Mouse (Mus musculus): Measurements from ENCODE around the gene Khdc4. TPM values are rescaled to one million over a fixed set of nuclear protein-coding genes. Genes with fewer than 3 reads are reported as not detected.
A peak's percentile ranks its signal among the peaks of the same experiment; 100 is the strongest.
"Not testable (repeated sequence)": the region's sequence is repeated elsewhere in the genome, so short reads cannot be mapped to it uniquely, and the experiment has no call there.

The Khdc4 gene
- polyA plus RNA-seq, 1 experiment, result 51.4 TPM

DNA sequence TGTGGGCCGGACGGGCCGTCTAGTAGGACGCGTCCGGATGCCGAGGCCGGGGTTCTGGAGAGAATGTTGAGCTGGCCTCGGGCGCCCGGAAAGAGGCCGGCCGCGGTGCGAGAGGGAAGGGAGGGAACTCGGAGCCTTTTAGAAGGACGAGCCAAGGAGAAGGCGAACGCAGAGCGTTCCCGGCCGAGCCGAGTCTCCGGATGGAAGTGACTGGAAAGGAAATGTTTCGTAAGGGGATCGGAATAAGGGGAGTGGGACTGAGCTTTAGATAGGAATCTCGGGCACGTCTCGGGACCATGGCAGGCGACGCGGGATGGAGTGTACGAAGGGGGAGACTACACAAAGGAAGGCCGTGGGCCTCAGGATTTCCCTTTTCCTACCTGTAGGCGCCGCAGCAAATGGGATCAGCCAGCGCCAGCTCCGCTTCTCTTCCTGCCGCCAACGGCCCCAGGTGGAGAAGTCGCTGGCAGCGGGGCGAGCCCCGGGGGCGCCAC lies 402 bp downstream of the Khdc4 start:
- WGBS, result under 1% methylated on average over 45 of the region's 45 CpGs
- DNase-seq, result no peak
- peaks cover 7% of the 10 kb centered on the region for H3K4me1 ChIP-seq (ENCODE audit: control insufficient read depth, insufficient read depth, low read length)
- H3K4me3 ChIP-seq (replicated peaks; ENCODE audit: extremely low read depth, low read depth, low read length), result peak overlapping the region; percentile 85
- TF ChIP-seq CTCF (IDR thresholded peaks at IDR 0.05; ENCODE audit: insufficient read depth, low read length) (no peak), POLR2A (IDR thresholded peaks at IDR 0.05; ENCODE audit: borderline replicate concordance, extremely low read depth, low read depth, low read length) (no peak)

- peak overlapping the region; percentile 85 for H3K4me3 ChIP-seq (replicated peaks; ENCODE audit: extremely low read depth, low read depth, low read length)
- TF ChIP-seq POLR2A (IDR thresholded peaks at IDR 0.05; ENCODE audit: borderline replicate concordance, extremely low read depth, low read depth, low read length) (no peak), CTCF (IDR thresholded peaks at IDR 0.05; ENCODE audit: insufficient read depth, low read length) (no peak)
Measured at GRCm38 (mm10) chr3:88686734-88687611, 1.4 kb downstream of the Khdc4 start.

GRCm38 (mm10) chr3:88689079-88689478 lies 3.5 kb downstream of the Khdc4 start:
- peaks cover 7% of the 10 kb centered on the region for H3K4me1 ChIP-seq (ENCODE audit: control insufficient read depth, insufficient read depth, low read length)
- no peak overlapping the region for H3K4me3 ChIP-seq (replicated peaks; ENCODE audit: extremely low read depth, low read depth, low read length)
- WGBS, result 70% methylated on average over 5 of the region's 5 CpGs
- no peak for TF ChIP-seq POLR2A (IDR thresholded peaks at IDR 0.05; ENCODE audit: borderline replicate concordance, extremely low read depth, low read depth, low read length)
- DNase-seq, result no peak

More at GRCm38 (mm10) chr3:88686734-88687611, 1.4 kb downstream of the Khdc4 start:
- WGBS, result 12% methylated on average over 13 of the region's 13 CpGs
- DNase-seq, result no peak
- H3K4me1 ChIP-seq (ENCODE audit: control insufficient read depth, insufficient read depth, low read length), result peaks cover 7% of the 10 kb centered on the region

DNA sequence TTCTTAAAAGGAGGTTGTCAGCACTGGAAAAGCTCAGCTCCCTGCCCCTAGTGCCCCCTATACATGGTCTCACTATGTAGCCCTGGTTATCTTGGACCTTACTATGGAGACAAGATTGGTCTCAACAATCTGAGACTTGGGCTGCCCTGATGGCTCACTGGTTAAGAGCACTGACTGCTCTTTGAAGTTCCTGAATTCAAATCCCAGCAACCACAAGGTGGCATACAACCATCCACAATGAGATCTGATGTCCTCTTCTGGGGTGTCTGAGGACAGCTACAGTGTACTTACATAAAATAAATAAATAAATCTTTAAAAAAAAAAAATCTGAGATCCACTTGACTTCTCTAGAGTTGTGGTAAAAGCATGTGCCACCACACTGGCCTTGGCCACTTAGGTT lies 9.9 kb downstream of the Khdc4 start:
- no peak for DNase-seq
- Histone ChIP-seq H3K4me1 (ENCODE audit: control insufficient read depth, insufficient read depth, low read length) (no peaks in the 10 kb centered on the region), H3K4me3 (replicated peaks; ENCODE audit: extremely low read depth, low read depth, low read length) (no peak overlapping the region)
- TF ChIP-seq CTCF (IDR thresholded peaks at IDR 0.05; ENCODE audit: insufficient read depth, low read length), result no peak
- TF ChIP-seq POLR2A (IDR thresholded peaks at IDR 0.05; ENCODE audit: borderline replicate concordance, extremely low read depth, low read depth, low read length), result no peak

GRCm38 (mm10) chr3:88698051-88698450 lies 12.4 kb downstream of the Khdc4 start:
- 94% methylated on average over 1 of the region's 1 CpGs for WGBS
- no peak for TF ChIP-seq POLR2A (IDR thresholded peaks at IDR 0.05; ENCODE audit: borderline replicate concordance, extremely low read depth, low read depth, low read length)
- TF ChIP-seq CTCF (IDR thresholded peaks at IDR 0.05; ENCODE audit: insufficient read depth, low read length), result no peak
- DNase-seq, result no peak

DNA sequence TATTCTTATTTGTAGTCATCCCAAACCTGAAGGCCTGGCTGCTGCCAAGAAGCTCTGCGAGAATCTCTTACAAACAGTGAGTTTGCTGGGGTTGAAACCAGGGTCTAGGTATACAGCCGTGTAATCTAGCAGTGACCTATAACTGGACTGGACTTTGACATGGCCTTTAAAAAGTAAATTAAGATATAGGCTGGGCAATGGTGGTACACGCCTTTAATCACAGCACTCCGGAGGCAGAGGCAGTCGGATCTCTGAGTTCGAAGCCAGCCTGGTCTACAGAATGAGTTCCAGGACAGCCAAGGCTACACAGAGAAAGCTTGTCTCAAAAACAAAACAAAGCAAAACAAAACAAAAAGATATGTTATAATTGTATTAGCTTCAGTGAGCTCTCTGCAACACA lies 13.2 kb downstream of the Khdc4 start:
- no peak for DNase-seq
- no peaks in the 10 kb centered on the region for H3K4me1 ChIP-seq (ENCODE audit: control insufficient read depth, insufficient read depth, low read length)
- no peak overlapping the region for H3K4me3 ChIP-seq (replicated peaks; ENCODE audit: extremely low read depth, low read depth, low read length)
- no peak for TF ChIP-seq CTCF (IDR thresholded peaks at IDR 0.05; ENCODE audit: insufficient read depth, low read length)
- 91% methylated on average over 6 of the region's 6 CpGs for WGBS

More at GRCm38 (mm10) chr3:88698051-88698450, 12.4 kb downstream of the Khdc4 start:
- no peaks in the 10 kb centered on the region for H3K4me1 ChIP-seq (ENCODE audit: control insufficient read depth, insufficient read depth, low read length)
- no peak overlapping the region for H3K4me3 ChIP-seq (replicated peaks; ENCODE audit: extremely low read depth, low read depth, low read length)

DNA sequence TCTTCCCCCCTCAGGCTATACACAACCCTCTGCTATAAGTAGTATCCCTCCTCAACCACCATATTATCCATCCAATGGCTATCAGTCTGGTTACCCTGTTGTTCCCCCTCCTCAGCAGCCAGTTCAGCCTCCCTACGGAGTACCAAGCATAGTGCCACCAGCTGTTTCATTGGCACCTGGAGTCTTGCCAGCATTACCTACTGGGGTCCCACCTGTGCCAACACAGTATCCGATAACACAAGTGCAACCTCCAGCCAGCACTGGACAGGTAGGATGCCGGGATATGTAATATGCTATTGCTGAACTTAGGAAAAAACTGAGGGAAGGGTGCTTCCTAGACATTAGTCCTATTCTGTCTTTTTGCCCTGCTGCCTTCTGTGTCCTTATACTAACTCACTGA lies 14.6 kb downstream of the Khdc4 start:
- DNase-seq, result no peak
- TF ChIP-seq POLR2A (IDR thresholded peaks at IDR 0.05; ENCODE audit: borderline replicate concordance, extremely low read depth, low read depth, low read length) (no peak), CTCF (IDR thresholded peaks at IDR 0.05; ENCODE audit: insufficient read depth, low read length) (no peak)
- 82% methylated on average over 3 of the region's 3 CpGs for WGBS
- Histone ChIP-seq H3K4me1 (ENCODE audit: control insufficient read depth, insufficient read depth, low read length) (no peaks in the 10 kb centered on the region), H3K4me3 (replicated peaks; ENCODE audit: extremely low read depth, low read depth, low read length) (no peak overlapping the region)

DNA sequence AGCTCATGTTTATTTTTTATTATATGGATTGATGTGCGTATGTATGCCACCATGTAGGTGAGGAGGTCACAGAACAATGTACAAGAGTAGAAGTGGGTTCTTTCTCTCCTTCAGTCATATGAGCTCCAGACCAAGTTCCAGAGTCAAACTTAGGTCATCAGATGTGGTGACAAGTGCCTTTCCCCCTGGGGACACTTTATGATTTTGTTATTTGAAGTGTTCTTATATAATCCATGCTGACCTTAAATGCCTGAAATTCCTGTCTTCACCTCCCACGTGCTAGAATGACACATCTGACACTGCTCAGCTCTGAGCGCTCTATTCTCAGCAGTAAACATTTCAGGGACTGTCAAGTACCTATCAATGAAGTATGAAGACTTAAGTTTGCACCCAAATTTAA lies 15.6 kb downstream of the Khdc4 start:
- H3K4me3 ChIP-seq (replicated peaks; ENCODE audit: extremely low read depth, low read depth, low read length), result no peak overlapping the region
- TF ChIP-seq CTCF (IDR thresholded peaks at IDR 0.05; ENCODE audit: insufficient read depth, low read length), result no peak
- 53% methylated on average over 3 of the region's 3 CpGs for WGBS
- H3K4me1 ChIP-seq (ENCODE audit: control insufficient read depth, insufficient read depth, low read length), result no peaks in the 10 kb centered on the region
- DNase-seq, result no peak

- no peak for TF ChIP-seq POLR2A (IDR thresholded peaks at IDR 0.05; ENCODE audit: borderline replicate concordance, extremely low read depth, low read depth, low read length)
- no peak for TF ChIP-seq CTCF (IDR thresholded peaks at IDR 0.05; ENCODE audit: insufficient read depth, low read length)
- H3K4me3 ChIP-seq (replicated peaks; ENCODE audit: extremely low read depth, low read depth, low read length), result no peak overlapping the region
- DNase-seq, result no peak
- 92% methylated on average over 4 of the region's 4 CpGs for WGBS
- H3K4me1 ChIP-seq (ENCODE audit: control insufficient read depth, insufficient read depth, low read length), result peaks cover 6% of the 10 kb centered on the region
Measured at GRCm38 (mm10) chr3:88713709-88714108, 28.1 kb downstream of the Khdc4 start.

DNA sequence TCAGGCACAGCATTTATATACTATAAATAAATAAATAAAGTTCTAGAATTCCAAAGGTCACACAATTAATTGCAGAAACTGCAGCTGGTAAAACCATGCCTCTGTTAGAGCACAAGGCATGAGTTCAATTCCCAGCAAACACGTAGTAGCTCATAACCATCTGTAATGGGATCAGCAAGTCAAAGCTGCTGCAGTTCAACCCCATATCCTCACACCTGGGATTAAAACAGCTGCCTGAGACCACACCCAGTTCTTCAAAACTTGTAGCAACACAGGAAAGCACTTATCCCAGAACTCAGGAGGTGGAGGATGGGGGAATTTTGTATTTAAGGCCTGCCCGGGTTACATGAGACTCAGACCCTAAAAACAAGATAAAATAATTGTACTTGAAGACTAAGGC lies 29.1 kb downstream of the Khdc4 start:
- WGBS, result 72% methylated on average over 2 of the region's 2 CpGs

GRCm38 (mm10) chr3:88715716-88716115 lies 30.1 kb downstream of the Khdc4 start:
- DNase-seq; H3K4me3 ChIP-seq (replicated peaks; ENCODE audit: extremely low read depth, low read depth, low read length): not testable (repeated sequence)
- peaks cover 16% of the 10 kb centered on the region for H3K4me1 ChIP-seq (ENCODE audit: control insufficient read depth, insufficient read depth, low read length)
- 89% methylated on average over 5 of the region's 5 CpGs for WGBS

More for the DNA sequence above, 29.1 kb downstream of the Khdc4 start:
- no peak for DNase-seq
- TF ChIP-seq POLR2A (IDR thresholded peaks at IDR 0.05; ENCODE audit: borderline replicate concordance, extremely low read depth, low read depth, low read length) (no peak), CTCF (IDR thresholded peaks at IDR 0.05; ENCODE audit: insufficient read depth, low read length) (no peak)
- Histone ChIP-seq H3K4me3 (replicated peaks; ENCODE audit: extremely low read depth, low read depth, low read length) (no peak overlapping the region), H3K4me1 (ENCODE audit: control insufficient read depth, insufficient read depth, low read length) (peaks cover 16% of the 10 kb centered on the region)
